Mouse (Mus musculus) CH12.LX (cell line): ENCODE measurements around the gene Trio. TPM values are rescaled to one million over a fixed set of nuclear protein-coding genes. Genes with fewer than 3 reads are reported as not detected.

Source experiments
- DNase-seq: peaks from one replicate; pipeline ENCODE4 v3.0.0-alpha.2; 2013; ENCODE audit errors: extremely low read depth
- H3K27ac ChIP-seq: 2 replicates; pipeline ENCODE4 v1.5.1; 2012; ENCODE audit warnings: low read depth, mild to moderate bottlenecking, control low read depth, moderate library complexity; ENCODE audit not compliant: insufficient read depth
- H3K27me3 ChIP-seq: replicated peaks from 2 replicates; pipeline ENCODE3; 2012; ENCODE audit warnings: inconsistent platforms
- H3K36me3 ChIP-seq, 2 experiments: replicated peaks in 1 of 2; 2 replicates each; pipeline versions ENCODE3 to v1.6.1; 2012; ENCODE audit warnings: inconsistent platforms in 1 of 2, low read length in 1 of 2, mild to moderate bottlenecking in 1 of 2, mixed read lengths in 1 of 2, moderate library complexity in 1 of 2; ENCODE audit not compliant: control insufficient read depth in 1 of 2, insufficient read depth in 1 of 2
- H3K4me1 ChIP-seq, 2 experiments: 2 replicates each; pipeline ENCODE4 v1.6.1; 2012; ENCODE audit warnings: inconsistent platforms in 1 of 2, moderate library complexity in 1 of 2; ENCODE audit not compliant: insufficient read depth in 2 of 2, control insufficient read depth in 1 of 2
- H3K4me2 ChIP-seq: 2 replicates; pipeline ENCODE4 v1.6.1; 2012; ENCODE audit warnings: low read depth, mild to moderate bottlenecking, control low read depth; ENCODE audit not compliant: poor library complexity, insufficient read depth, severe bottlenecking
- H3K4me3 ChIP-seq, 3 experiments: fragments of 150-350 bp in 1 of 3; sonication (generic) in 1 of 3; replicated peaks in 1 of 3; 2 replicates each; pipeline versions ENCODE3 to v1.5.1; 2011 to 2012; ENCODE audit warnings: low read depth in 2 of 3, low read length in 2 of 3, mild to moderate bottlenecking in 2 of 3, moderate library complexity in 2 of 3, control low read depth in 1 of 3, improper control_type of control experiment in 1 of 3, inconsistent platforms in 1 of 3, mixed read lengths in 1 of 3; ENCODE audit not compliant: poor library complexity in 1 of 3
- H3K79me2 ChIP-seq: replicated peaks from 2 replicates; pipeline ENCODE4 v1.6.1; 2012; ENCODE audit warnings: mild to moderate bottlenecking, moderate library complexity; ENCODE audit not compliant: control insufficient read depth, poor library complexity, insufficient read depth, severe bottlenecking; ENCODE audit errors: extremely low read depth
- H3K9ac ChIP-seq: 2 replicates; pipeline ENCODE4 v1.6.1; 2012; ENCODE audit warnings: low read depth, mild to moderate bottlenecking, control low read depth, moderate library complexity; ENCODE audit not compliant: insufficient read depth
- H3K9me3 ChIP-seq: replicated peaks from 2 replicates; pipeline ENCODE3; 2012; ENCODE audit warnings: low read length, inconsistent platforms, mixed read lengths
- BHLHE40 ChIP-seq: IDR thresholded peaks from 2 replicates; pipeline ENCODE4 v1.6.1; 2011; ENCODE audit warnings: mild to moderate bottlenecking, low read depth, low read length, improper control_type of control experiment
- CHD1 ChIP-seq: IDR thresholded peaks from 2 replicates; pipeline ENCODE4 v1.6.1; 2012; ENCODE audit warnings: low read depth, low read length, improper control_type of control experiment, inconsistent platforms
- CTCF ChIP-seq, 2 experiments: IDR thresholded peaks in 1 of 2; conservative IDR thresholded peaks in 1 of 2; 2 replicates each; pipeline ENCODE4 v1.5.1; 2011 to 2012; ENCODE audit warnings: low read depth in 2 of 2, low read length in 2 of 2, improper control_type of control experiment in 1 of 2, inconsistent platforms in 1 of 2, mild to moderate bottlenecking in 1 of 2, moderate library complexity in 1 of 2
- E2F4 ChIP-seq: IDR thresholded peaks from 2 replicates; pipeline ENCODE4 v1.6.1; 2011; ENCODE audit warnings: low read depth, low read length, improper control_type of control experiment; ENCODE audit not compliant: insufficient replicate concordance
- ELF1 ChIP-seq: IDR thresholded peaks from 2 replicates; pipeline ENCODE4 v1.6.1; 2014; ENCODE audit warnings: low read depth, mild to moderate bottlenecking, inconsistent platforms, low read length, improper control_type of control experiment
- EP300 ChIP-seq: IDR thresholded peaks from 2 replicates; pipeline ENCODE4 v1.6.1; 2011; ENCODE audit warnings: low read length, improper control_type of control experiment
- GABPA ChIP-seq: IDR thresholded peaks from 2 replicates; pipeline ENCODE4 v1.6.1; 2012; ENCODE audit warnings: low read depth, low read length, improper control_type of control experiment, inconsistent platforms; ENCODE audit not compliant: insufficient replicate concordance
- HCFC1 ChIP-seq: IDR thresholded peaks from 2 replicates; pipeline ENCODE4 v1.6.1; 2012; ENCODE audit warnings: low read depth, mild to moderate bottlenecking, inconsistent platforms, low read length, improper control_type of control experiment
- IRF4 ChIP-seq: IDR thresholded peaks from 2 replicates; pipeline ENCODE4 v1.6.1; 2014; ENCODE audit warnings: low read depth, mild to moderate bottlenecking, inconsistent platforms, low read length, improper control_type of control experiment
- JUN ChIP-seq: IDR thresholded peaks from 2 replicates; pipeline ENCODE4 v1.6.1; 2011; ENCODE audit warnings: low read depth, mild to moderate bottlenecking, low read length, improper control_type of control experiment, moderate library complexity; ENCODE audit not compliant: insufficient read depth
- JUND ChIP-seq: conservative IDR thresholded peaks from 2 replicates; pipeline ENCODE4 v1.6.1; 2011; ENCODE audit warnings: low read depth, low read length, improper control_type of control experiment
- MAZ ChIP-seq: IDR thresholded peaks from 2 replicates; pipeline ENCODE4 v1.6.1; 2012; ENCODE audit warnings: low read depth, mild to moderate bottlenecking, inconsistent platforms, low read length, improper control_type of control experiment, moderate library complexity
- MEF2A ChIP-seq: IDR thresholded peaks from 2 replicates; pipeline ENCODE4 v1.6.1; 2014; ENCODE audit warnings: low read depth, mild to moderate bottlenecking, inconsistent platforms, low read length, improper control_type of control experiment, borderline replicate concordance
- MYC ChIP-seq: IDR thresholded peaks from 2 replicates; pipeline ENCODE4 v1.6.1; 2011; ENCODE audit warnings: low read depth, mild to moderate bottlenecking, improper control_type of control experiment, low read length
- NELFE ChIP-seq: IDR thresholded peaks from 2 replicates; pipeline ENCODE4 v1.6.1; 2011; ENCODE audit warnings: low read depth, low read length, improper control_type of control experiment
- POLR2A ChIP-seq: IDR thresholded peaks from 2 replicates; pipeline ENCODE4 v1.6.1; 2011; ENCODE audit warnings: low read depth, mild to moderate bottlenecking, improper control_type of control experiment, low read length
- RAD21 ChIP-seq: IDR thresholded peaks from 2 replicates; pipeline ENCODE4 v1.6.1; 2011; ENCODE audit warnings: low read depth, mild to moderate bottlenecking, low read length, improper control_type of control experiment, moderate library complexity
- SIN3A ChIP-seq: IDR thresholded peaks from 2 replicates; pipeline ENCODE4 v1.6.1; 2012; ENCODE audit warnings: low read length, improper control_type of control experiment, inconsistent platforms
- SMC3 ChIP-seq: IDR thresholded peaks from 2 replicates; pipeline ENCODE4 v1.6.1; 2011; ENCODE audit warnings: low read depth, low read length, improper control_type of control experiment
- TCF12 ChIP-seq: IDR thresholded peaks from 2 replicates; pipeline ENCODE4 v1.6.1; 2014; ENCODE audit warnings: low read depth, mild to moderate bottlenecking, inconsistent platforms, low read length, improper control_type of control experiment
- ZC3H11A ChIP-seq: IDR thresholded peaks from 2 replicates; pipeline ENCODE4 v1.6.1; 2012; ENCODE audit warnings: low read depth, mild to moderate bottlenecking, inconsistent platforms, low read length, improper control_type of control experiment
- ZMIZ1 ChIP-seq: IDR thresholded peaks from 2 replicates; pipeline ENCODE4 v1.6.1; 2012; ENCODE audit warnings: low read depth, mild to moderate bottlenecking, inconsistent platforms, low read length, improper control_type of control experiment
- ZNF384 ChIP-seq: IDR thresholded peaks from 2 replicates; pipeline ENCODE4 v1.6.1; 2012; ENCODE audit warnings: low read depth, low read length, improper control_type of control experiment, inconsistent platforms
- dilution Hi-C: fragments of 300-500 bp; cut with MboI; formaldehyde crosslinking; loops from 2 replicates; pipeline ENCODE4 v1.14.3; 2020; ENCODE audit warnings: low sequenced_read_pairs; ENCODE audit not compliant: extremely low pct_unique_long_range_greater_than_20kb, extremely low pct_ligation_motif_present
- in situ Hi-C: fragments of 300-500 bp; cut with MboI; formaldehyde crosslinking; loops from 3 replicates; pipeline ENCODE4 v1.14.3; 2019; ENCODE audit warnings: low sequenced_read_pairs, low pct_ligation_motif_present, low pct_unique_long_range_greater_than_20kb, mixed read lengths
- polyA plus RNA-seq: library from polyadenylated mRNA; unstranded; fragments of >175 nt; gene quantifications from 2 replicates; pipeline ENCODE4 v1.2.1, GENCODE M21; 2012; ENCODE audit warnings: low read depth; ENCODE audit not compliant: insufficient read length
- total RNA-seq, 2 experiments: library from RNA; depleted of rRNA; stranded (reverse); fragments of 300-350 nt in 1 of 2; fragments of >200 nt in 1 of 2; gene quantifications; 2 replicates each; pipeline ENCODE4 v1.2.3; 2012 to 2014

The Trio gene
- total and polyA plus RNA-seq, 3 experiments = 3.9 to 17.5 (median 4.3) TPM

DNA sequence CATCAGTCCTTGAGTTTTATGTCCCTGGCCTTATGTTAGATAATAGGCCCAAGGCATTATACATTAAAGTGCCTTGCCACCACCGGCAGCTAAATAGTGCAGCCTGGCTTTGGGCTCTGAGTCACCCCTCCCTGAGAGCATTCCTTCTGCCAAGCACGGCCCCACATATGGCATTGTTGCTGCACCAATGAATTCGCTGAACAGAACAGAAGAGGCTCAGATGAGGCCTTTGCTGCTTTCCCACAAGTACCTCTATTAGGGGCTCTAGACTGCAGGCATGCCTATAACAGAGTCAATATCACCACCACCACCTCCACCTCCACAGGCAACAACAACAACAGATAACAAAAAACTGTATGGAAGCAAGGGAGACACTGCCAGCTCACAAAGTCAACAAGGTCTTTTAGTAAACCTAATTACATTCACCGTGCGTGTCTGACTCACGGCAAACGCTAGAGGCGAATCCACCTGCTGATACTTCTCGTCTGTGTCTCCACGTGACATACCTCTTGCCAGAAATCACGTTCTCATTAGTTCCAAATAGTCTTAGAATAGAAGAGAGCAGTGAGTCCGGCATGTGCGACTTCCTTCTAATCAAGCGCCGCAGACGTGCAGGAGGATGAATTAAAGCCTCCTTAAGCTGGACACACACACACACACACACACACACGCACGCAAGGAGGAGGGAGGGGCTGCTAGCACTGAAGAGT lies 82.0 kb downstream of the Trio start:
- Histone ChIP-seq H3K27me3 (no peaks in the 10 kb centered on the region), H3K27ac (no peak overlapping the region), H3K4me3 (no peak overlapping the region), H3K79me2 (no peaks in the 10 kb centered on the region), H3K9me3 (no peaks in the 10 kb centered on the region), H3K36me3 (no peaks in the 10 kb centered on the region), H3K9ac (no peak overlapping the region), H3K4me2 (no peak overlapping the region), H3K4me1 (no peaks in the 10 kb centered on the region)
- no peak for TF ChIP-seq E2F4
- no peak for TF ChIP-seq CHD1
- TF ChIP-seq ZMIZ1 = no peak
- TF ChIP-seq NELFE = no peak
- TF ChIP-seq MYC = no peak
- no peak for TF ChIP-seq ELF1
- TF ChIP-seq BHLHE40 = no peak
- in situ Hi-C loops = no loop called here
- dilution Hi-C loops = no loop called here
- DNase-seq = no peak

DNA sequence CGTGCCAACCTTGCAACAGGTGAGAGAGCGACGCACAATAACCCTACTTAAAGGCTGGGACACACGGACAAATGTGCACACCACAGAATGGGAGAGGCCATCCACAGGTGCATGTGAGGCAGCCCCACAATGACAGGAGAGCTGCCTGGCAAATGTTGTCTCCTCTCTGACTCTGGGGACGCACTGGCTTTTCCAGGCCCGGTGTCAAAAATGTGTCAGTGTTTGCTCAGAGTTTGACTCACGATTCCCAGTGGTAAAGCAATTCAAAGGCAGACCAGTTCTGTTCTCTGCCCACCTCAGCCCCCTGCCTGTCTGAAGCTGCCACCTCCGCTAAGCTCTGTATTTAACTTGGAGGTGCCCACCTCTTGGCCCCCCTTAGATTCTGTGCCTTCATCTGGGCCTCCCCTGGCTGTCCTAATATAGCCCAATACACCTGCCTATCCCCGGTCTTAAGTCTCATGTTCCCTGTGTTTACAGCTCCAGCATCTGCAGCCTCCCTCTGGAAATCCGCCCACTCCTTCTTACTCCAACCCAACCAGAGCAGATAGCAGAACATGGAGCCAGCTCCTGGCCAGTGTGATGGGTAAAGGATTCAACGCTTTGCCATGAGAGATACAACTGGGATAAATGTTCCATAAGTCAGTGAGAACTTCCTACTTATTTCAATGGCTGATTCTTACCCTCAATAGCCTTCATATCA lies 83.3 kb downstream of the Trio start:
- DNase-seq = no peak
- H3K9me3 ChIP-seq = no peaks in the 10 kb centered on the region
- no peak overlapping the region for H3K9ac ChIP-seq
- H3K79me2 ChIP-seq = no peaks in the 10 kb centered on the region
- no peaks in the 10 kb centered on the region for H3K36me3 ChIP-seq
- dilution Hi-C loops (no loop called here), in situ Hi-C loops (no loop called here)
- H3K4me2 ChIP-seq = no peak overlapping the region
- H3K27me3 ChIP-seq = no peaks in the 10 kb centered on the region
- no peak overlapping the region for H3K27ac ChIP-seq
- TF ChIP-seq TCF12 (no peak), MAZ (no peak), JUND (no peak), CTCF (conservative IDR thresholded peaks at IDR 0.05 in 1 of 2, IDR thresholded peaks at IDR 0.05 in 1 of 2; ENCODE audit: low read depth in 2 of 2, low read length in 2 of 2) (no peak), BHLHE40 (no peak), ELF1 (no peak), SIN3A (no peak), POLR2A (no peak), EP300 (no peak), ZC3H11A (no peak), SMC3 (no peak), MEF2A (no peak), ZNF384 (no peak), E2F4 (no peak), GABPA (no peak), IRF4 (no peak), ZMIZ1 (no peak), RAD21 (no peak), JUN (no peak), HCFC1 (no peak)
- H3K4me3 ChIP-seq = no peak overlapping the region
- peaks cover 0 to under 1% of the 10 kb centered on the region in 2 experiments; a peak in 1 of 4 replicates for H3K4me1 ChIP-seq
